Mouse (Mus musculus): ENCODE data around the gene Samd14.

- TF ChIP-seq CTCF (IDR thresholded peaks at IDR 0.05): peak; percentile 86
- no peak for TF ChIP-seq EP300 (IDR thresholded peaks at IDR 0.05)
Observed at GRCm38 (mm10) chr11:95042096-95042495, 32.4 kb downstream of the Samd14 start.

Measured in lung, postnatal 0 days (tissue).